Mouse (Mus musculus) small intestine, adult 2 months (tissue): ENCODE data around the gene Greb1. TPM values are rescaled to one million over a fixed set of nuclear protein-coding genes. Genes with fewer than 3 reads are reported as not detected.

Source experiments
- H3K27ac ChIP-seq: fragments of 200-500 bp; 2 replicates; pipeline ENCODE4 v1.5.1; 2012; ENCODE audit warnings: low read depth, low read length, control low read depth, inconsistent platforms; ENCODE audit not compliant: insufficient read depth
- H3K27me3 ChIP-seq: fragments of 200-500 bp; 2 replicates; pipeline ENCODE4 v1.6.1; 2012; ENCODE audit warnings: mild to moderate bottlenecking, moderate library complexity, low read length, inconsistent platforms; ENCODE audit not compliant: control insufficient read depth, insufficient read depth
- H3K36me3 ChIP-seq: fragments of 200-500 bp; 2 replicates; pipeline ENCODE4 v1.6.1; 2012; ENCODE audit warnings: mild to moderate bottlenecking, low read length, control low read depth, inconsistent platforms; ENCODE audit not compliant: control insufficient read depth, insufficient read depth
- H3K4me1 ChIP-seq: fragments of 200-500 bp; 2 replicates; pipeline ENCODE4 v1.6.1; 2012; ENCODE audit warnings: low read length, inconsistent platforms, mixed read lengths; ENCODE audit not compliant: control insufficient read depth, insufficient read depth, insufficient read length
- H3K4me3 ChIP-seq: fragments of 200-500 bp; 2 replicates; pipeline ENCODE4 v1.5.1; 2012; ENCODE audit warnings: low read depth, mild to moderate bottlenecking, control low read depth, inconsistent platforms, low read length, moderate library complexity
- CTCF ChIP-seq: fragments of 200-500 bp; IDR thresholded peaks from 2 replicates; pipeline ENCODE4 v1.5.1; 2012; ENCODE audit warnings: low read depth, mild to moderate bottlenecking, control low read depth, inconsistent platforms, low read length, moderate library complexity, mixed read lengths; ENCODE audit not compliant: insufficient replicate concordance, insufficient read length; ENCODE audit errors: extremely low read depth
- POLR2A ChIP-seq: fragments of 200-500 bp; IDR thresholded peaks from 2 replicates; pipeline ENCODE4 v1.6.1; 2012; ENCODE audit warnings: low read depth, mild to moderate bottlenecking, control low read depth, inconsistent platforms, low read length, moderate library complexity
- WGBS: fragments of 180-500 bp; shearing (Covaris S2); methylation state at CpG from one replicate; pipeline ENCODE4 v1.1.7; 2018; 5-methylcytosine and 5-hydroxymethylcytosine counted together
- polyA plus RNA-seq: library from polyadenylated mRNA; depleted of rRNA; stranded (reverse); fragments of >200 nt; gene quantifications from 2 replicates; pipeline ENCODE4 v1.2.3, GENCODE M21; 2012

The Greb1 gene
- polyA plus RNA-seq, 1 experiment = 3.5 TPM

DNA sequence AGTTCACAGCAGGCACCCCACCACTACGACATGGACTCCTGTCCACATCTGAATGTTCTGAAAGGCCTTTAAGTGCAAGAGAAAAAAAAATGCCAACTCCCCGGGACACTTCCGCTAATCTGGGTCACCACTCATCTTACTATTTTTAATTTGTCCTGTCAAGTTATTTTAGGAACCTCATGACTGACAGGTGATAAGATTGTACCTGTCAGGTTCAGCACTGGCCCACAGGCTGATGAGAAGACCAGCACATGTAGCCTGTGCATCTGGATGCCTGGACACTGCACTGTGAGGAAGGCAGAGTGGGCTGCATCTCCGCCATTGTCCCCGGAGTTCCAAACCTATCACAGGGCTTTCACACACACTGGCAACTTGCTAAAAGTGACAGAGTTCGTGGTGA is 150.9 kb downstream of the Greb1 start:
- H3K36me3 ChIP-seq = no peaks in the 10 kb centered on the region
- peaks cover 5% of the 10 kb centered on the region for H3K4me1 ChIP-seq
- 79% methylated on average over 6 of the region's 6 CpGs for WGBS
- H3K27ac ChIP-seq = no peak overlapping the region
- no peak overlapping the region for H3K4me3 ChIP-seq
- 0 out of 2 replicates have a peak, but pooled peaks cover 5% of the 10 kb centered on the region for H3K27me3 ChIP-seq
- no peak for TF ChIP-seq CTCF
- no peak for TF ChIP-seq POLR2A

DNA sequence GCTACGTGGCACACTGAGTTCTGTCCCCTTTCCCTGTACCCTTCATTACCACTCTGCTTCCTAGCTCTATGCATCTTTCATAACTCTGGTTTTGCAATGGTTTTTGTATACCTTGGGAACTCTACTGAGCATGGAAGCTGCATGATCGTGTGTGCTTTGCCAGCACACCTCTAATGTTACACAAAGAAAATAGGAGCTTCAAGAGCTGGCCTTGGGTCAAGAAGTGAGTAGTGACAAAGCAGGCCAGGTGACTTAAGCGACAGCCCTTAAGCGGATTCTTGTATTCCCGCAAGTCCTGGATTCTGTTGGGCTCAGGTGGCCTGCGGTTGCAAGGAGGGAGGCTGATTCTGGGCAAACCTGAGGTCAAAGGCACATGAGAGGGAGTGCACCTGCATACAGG is 152.4 kb downstream of the Greb1 start:
- TF ChIP-seq CTCF (no peak), POLR2A (no peak)
- Histone ChIP-seq H3K4me1 (no peaks in the 10 kb centered on the region; the same call in 1 of the 2 replicates), H3K27ac (no peak overlapping the region), H3K4me3 (no peak overlapping the region), H3K36me3 (no peaks in the 10 kb centered on the region), H3K27me3 (no peaks in the 10 kb centered on the region)
- 84% methylated on average over 6 of the region's 6 CpGs for WGBS

DNA sequence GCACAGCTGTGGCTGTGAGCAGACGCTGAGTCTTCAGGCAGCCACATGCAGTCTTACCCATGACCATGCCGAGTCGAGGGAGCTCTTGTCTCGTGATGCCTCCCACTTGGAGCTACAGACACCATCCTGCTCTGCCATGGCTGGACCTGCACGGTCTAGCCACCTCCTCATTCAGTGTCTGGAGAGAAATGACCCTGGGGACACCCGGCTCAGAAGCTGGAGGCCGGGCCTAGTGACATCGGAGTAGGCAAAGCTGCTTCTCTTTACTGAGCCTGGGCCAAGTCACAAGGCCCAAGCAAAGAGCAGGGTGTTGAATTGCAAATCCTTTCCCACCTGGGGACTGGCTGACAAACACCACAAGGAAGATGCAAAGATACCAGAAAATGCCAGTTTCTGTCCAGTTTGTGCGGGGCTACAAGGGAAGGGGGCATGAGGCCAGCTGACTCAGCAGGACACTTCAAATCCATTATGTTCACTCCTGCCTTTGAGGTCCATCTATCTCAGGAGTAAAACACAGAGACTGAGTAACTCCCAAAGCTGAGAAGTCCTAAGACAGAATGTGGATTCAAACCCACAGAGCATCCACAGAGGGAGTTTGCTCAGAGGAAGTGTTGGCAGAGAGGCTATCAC is 153.8 kb downstream of the Greb1 start:
- H3K27me3 ChIP-seq = no peaks in the 10 kb centered on the region
- H3K4me3 ChIP-seq = no peak overlapping the region
- H3K4me1 ChIP-seq = no peaks in the 10 kb centered on the region
- TF ChIP-seq POLR2A (no peak), CTCF (no peak)
- H3K36me3 ChIP-seq = no peaks in the 10 kb centered on the region
- no peak overlapping the region for H3K27ac ChIP-seq
- WGBS = 55% methylated on average over 9 of the region's 9 CpGs

DNA sequence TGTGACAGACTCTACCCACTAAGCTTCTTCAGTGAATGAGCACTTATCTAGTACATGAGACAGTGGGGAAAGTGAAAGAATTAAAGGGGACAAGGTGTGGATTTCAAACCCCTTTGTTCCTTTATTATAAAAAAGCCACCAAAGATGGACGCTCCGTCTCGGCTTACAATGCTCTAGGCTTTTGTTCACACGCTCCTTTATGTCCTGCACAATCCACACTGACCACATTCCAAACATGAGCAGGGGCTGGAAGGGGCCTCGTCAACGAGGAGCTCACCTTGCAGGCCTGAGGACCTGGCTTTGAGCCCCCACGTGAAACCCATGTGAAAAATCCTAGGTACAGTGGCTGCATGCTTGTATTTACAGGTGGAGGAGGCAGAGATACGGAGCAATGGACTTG is 156.0 kb downstream of the Greb1 start:
- H3K27ac ChIP-seq = no peak overlapping the region
- H3K4me3 ChIP-seq = no peak overlapping the region
- TF ChIP-seq CTCF (no peak), POLR2A (no peak)
- 65% methylated on average over 8 of the region's 8 CpGs for WGBS
- H3K27me3 ChIP-seq = no peaks in the 10 kb centered on the region
- H3K36me3 ChIP-seq = no peaks in the 10 kb centered on the region
- no peaks in the 10 kb centered on the region for H3K4me1 ChIP-seq

DNA sequence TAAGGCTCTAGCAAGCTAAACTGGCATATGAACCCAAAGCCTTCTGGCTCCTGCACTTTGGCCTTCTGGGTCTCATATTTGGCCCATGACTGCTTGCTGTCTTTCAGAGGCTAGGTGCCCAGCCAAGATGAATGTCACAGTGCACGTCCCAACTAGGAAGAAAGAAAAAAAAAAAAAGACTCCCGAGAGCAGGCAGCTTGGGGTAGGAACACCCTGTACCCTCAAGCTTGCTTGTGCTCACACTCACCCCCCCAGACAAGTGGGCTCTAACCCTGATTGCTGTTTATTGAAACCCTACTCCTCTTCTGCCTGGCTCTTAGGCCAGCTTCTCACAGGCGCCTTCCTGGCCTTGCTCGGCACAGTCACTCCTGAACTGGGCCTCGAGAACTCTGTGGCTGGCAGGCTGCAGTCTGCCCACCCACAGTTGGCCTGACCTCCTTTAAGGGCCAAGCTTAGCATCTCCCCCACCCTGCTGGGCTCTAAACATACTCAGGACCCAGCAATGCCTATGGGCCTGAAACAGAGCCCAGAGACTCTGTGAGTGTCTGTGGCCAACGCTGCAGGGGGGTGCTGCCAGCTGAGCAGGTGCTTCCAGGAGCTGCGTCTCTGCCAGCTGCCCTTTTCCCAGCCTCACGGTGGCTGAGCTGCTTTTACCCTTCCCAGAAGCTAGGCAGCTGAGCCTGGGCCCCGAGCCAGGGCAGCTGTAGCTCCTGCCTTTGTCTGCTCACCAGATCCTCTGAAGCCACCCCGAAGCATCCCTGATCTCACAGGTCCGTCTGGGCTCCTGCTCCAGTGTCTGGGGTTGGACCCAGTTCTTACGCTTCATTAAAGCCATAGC is 157.0 kb downstream of the Greb1 start:
- Histone ChIP-seq H3K27me3 (no peaks in the 10 kb centered on the region), H3K36me3 (no peaks in the 10 kb centered on the region), H3K27ac (no peak overlapping the region), H3K4me3 (no peak overlapping the region), H3K4me1 (no peaks in the 10 kb centered on the region)
- 37% methylated on average over 12 of the region's 12 CpGs for WGBS
- TF ChIP-seq CTCF = no peak
- no peak for TF ChIP-seq POLR2A

- Histone ChIP-seq H3K27ac (no peak overlapping the region), H3K36me3 (no peaks in the 10 kb centered on the region), H3K27me3 (no peaks in the 10 kb centered on the region), H3K4me1 (no peaks in the 10 kb centered on the region), H3K4me3 (no peak overlapping the region)
- WGBS = 62% methylated on average over 5 of the region's 5 CpGs
- no peak for TF ChIP-seq POLR2A
- TF ChIP-seq CTCF = peak; percentile 33; the same call in 1 of the 2 replicates
These were observed 158.7 kb downstream of the Greb1 start for GRCm38 (mm10) chr12:16642000-16642399.

GRCm38 (mm10) chr12:16640075-16640474 is 160.6 kb downstream of the Greb1 start:
- no peak overlapping the region for H3K4me3 ChIP-seq
- H3K27me3 ChIP-seq = no peaks in the 10 kb centered on the region
- whole genome bisulfite sequencing = 80% methylated on average over 6 of the region's 6 CpGs
- H3K4me1 ChIP-seq = peaks cover under 1% of the 10 kb centered on the region; the same call in 1 of the 2 replicates
- H3K27ac ChIP-seq = no peak overlapping the region
- TF ChIP-seq POLR2A (no peak), CTCF (no peak)
- H3K36me3 ChIP-seq = no peaks in the 10 kb centered on the region
